Mouse (Mus musculus): ENCODE data around the gene Get4. TPM values are rescaled to one million over a fixed set of nuclear protein-coding genes. Genes with fewer than 3 reads are reported as not detected.
A peak's percentile ranks its signal among the peaks of the same experiment; 100 is the strongest.

Get4 gene
- total RNA-seq, 1 experiment from 2014 or later = 20.3 TPM

DNA sequence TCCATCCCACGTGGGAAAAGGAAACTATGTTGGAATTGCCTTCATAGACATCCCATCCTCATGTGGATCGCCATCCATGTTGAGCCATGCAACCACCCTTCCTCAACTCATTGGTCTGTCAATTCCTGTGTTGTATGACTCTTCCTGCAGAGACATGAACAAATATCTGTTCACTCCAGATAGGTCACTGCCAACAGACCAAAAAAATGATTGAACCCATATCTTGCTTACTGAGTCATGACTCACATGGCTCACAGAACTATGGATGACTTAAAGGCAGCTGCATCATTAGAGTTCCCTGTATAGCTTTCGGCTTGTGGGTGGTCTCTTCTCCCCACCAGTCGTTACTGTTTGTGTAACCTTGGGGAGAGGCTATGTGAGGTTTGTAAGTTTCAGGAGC, 9.3 kb downstream of the Get4 start:
- ATAC-seq (replicated peaks in 1 of 2; ENCODE audit: insufficient read depth in 1 of 2, low FRiP score in 2 of 2, low TSS enrichment in 1 of 2, low read depth in 1 of 2, poor library complexity in 2 of 2, severe bottlenecking in 2 of 2) = no peak

GRCm38 (mm10) chr5:139267661-139268060, 15.5 kb downstream of the Get4 start:
- ATAC-seq (replicated peaks in 1 of 2; ENCODE audit: insufficient read depth in 1 of 2, low FRiP score in 2 of 2, low TSS enrichment in 1 of 2, low read depth in 1 of 2, poor library complexity in 2 of 2, severe bottlenecking in 2 of 2) = no peak

GRCm38 (mm10) chr5:139270806-139271521, 18.8 kb downstream of the Get4 start:
- no peak for ATAC-seq (replicated peaks in 1 of 2; ENCODE audit: insufficient read depth in 1 of 2, low FRiP score in 2 of 2, low TSS enrichment in 1 of 2, low read depth in 1 of 2, poor library complexity in 2 of 2, severe bottlenecking in 2 of 2)

GRCm38 (mm10) chr5:139271994-139272554, 19.9 kb downstream of the Get4 start:
- no peak for ATAC-seq (replicated peaks in 1 of 2; ENCODE audit: insufficient read depth in 1 of 2, low FRiP score in 2 of 2, low TSS enrichment in 1 of 2, low read depth in 1 of 2, poor library complexity in 2 of 2, severe bottlenecking in 2 of 2)

DNA sequence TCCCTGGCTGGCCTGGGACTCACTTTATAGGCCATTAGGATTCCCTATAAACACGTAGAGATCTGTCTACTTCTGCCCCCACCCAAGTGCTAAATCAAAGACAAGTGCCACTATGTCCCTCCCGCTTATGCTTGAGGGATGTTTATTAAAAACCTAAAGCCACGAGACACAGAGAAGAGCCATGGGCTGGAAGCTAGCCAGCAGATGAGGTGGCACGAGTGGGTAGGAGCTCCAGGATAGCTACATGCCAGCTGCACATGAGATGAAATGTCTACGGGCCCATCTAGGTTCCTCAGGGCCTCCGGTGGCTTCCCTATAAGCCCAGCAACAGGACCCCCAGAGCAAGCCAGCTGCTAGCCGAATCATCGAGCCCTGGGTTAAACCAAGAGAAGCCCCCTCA, 25.2 kb downstream of the Get4 start:
- no peak for ATAC-seq (replicated peaks in 1 of 2; ENCODE audit: insufficient read depth in 1 of 2, low FRiP score in 2 of 2, low TSS enrichment in 1 of 2, low read depth in 1 of 2, poor library complexity in 2 of 2, severe bottlenecking in 2 of 2)

DNA sequence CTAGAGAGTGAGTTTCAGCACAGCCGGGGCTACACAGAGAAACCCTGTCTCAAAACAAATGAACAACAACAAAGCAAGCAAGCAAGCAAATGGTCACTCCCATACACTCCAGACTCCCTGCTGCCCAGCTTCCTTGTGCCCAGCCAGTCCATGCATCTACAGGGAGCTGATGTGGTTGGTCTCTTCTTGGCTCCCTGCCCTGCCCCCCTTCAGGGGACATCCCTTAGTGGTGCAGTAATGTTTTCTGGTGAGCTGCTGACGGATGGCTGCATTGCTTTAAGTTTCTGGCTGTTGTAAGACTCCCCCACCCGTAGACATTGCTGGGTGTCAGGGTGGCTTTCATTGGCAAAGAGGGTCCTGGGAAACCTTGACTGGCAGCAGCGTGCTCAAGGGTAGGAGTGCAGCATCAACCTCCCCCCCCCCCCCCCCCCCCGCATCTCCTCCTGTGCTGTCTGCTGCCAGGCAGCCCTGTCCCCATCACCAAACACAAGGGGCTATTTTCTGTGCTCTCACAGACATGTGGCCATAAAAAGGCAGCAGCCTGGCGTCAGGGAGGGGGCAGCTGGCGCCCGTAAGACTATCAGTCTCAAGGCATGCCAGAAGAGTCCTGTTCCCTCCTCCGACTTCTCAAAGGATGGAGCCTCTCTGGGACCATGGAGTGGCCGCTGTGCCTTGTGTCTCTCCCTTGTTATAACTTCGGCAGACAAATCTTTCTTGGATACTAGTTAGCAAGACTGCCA, 29.4 kb downstream of the Get4 start:
- ATAC-seq (replicated peaks in 1 of 2; ENCODE audit: insufficient read depth in 1 of 2, low FRiP score in 2 of 2, low TSS enrichment in 1 of 2, low read depth in 1 of 2, poor library complexity in 2 of 2, severe bottlenecking in 2 of 2) = no peak

- ATAC-seq (replicated peaks in 1 of 2; ENCODE audit: insufficient read depth in 1 of 2, low FRiP score in 2 of 2, low TSS enrichment in 1 of 2, low read depth in 1 of 2, poor library complexity in 2 of 2, severe bottlenecking in 2 of 2) = peak; percentile 66 to 72
These were observed 30.1 kb downstream of the Get4 start for GRCm38 (mm10) chr5:139282191-139282590.

- ATAC-seq (replicated peaks in 1 of 2; ENCODE audit: insufficient read depth in 1 of 2, low FRiP score in 2 of 2, low TSS enrichment in 1 of 2, low read depth in 1 of 2, poor library complexity in 2 of 2, severe bottlenecking in 2 of 2) = no peak
These were observed 31.5 kb downstream of the Get4 start for GRCm38 (mm10) chr5:139283460-139284180.

- no peak for ATAC-seq (replicated peaks in 1 of 2; ENCODE audit: insufficient read depth in 1 of 2, low FRiP score in 2 of 2, low TSS enrichment in 1 of 2, low read depth in 1 of 2, poor library complexity in 2 of 2, severe bottlenecking in 2 of 2)
These were observed 33.4 kb downstream of the Get4 start for GRCm38 (mm10) chr5:139285383-139286067.

- ATAC-seq (replicated peaks in 1 of 2; ENCODE audit: insufficient read depth in 1 of 2, low FRiP score in 2 of 2, low TSS enrichment in 1 of 2, low read depth in 1 of 2, poor library complexity in 2 of 2, severe bottlenecking in 2 of 2) = no peak
These were observed 34.2 kb downstream of the Get4 start for GRCm38 (mm10) chr5:139286142-139286941.

DNA sequence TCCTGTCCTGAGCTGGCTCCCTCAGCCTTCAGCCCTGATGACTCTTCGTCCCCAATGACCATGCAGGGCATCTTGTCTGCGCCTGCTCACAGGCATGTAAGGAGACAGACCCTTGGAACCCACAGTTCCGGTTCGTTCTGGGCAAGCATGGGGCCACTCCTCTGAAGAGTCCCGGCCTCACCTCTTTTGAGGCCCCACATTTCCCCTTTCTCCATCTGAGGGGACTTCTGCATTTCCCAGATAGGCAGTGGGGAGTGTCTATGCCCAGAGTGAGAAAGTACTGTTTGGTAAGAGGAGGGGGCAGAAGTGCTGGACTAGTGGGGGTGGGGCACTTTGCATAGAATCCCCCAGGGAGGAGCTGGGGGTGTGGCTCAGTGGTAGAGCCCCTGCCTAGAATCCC, 35.0 kb downstream of the Get4 start:
- peak; percentile 83 for ATAC-seq (replicated peaks in 1 of 2; ENCODE audit: insufficient read depth in 1 of 2, low FRiP score in 2 of 2, low TSS enrichment in 1 of 2, low read depth in 1 of 2, poor library complexity in 2 of 2, severe bottlenecking in 2 of 2)

DNA sequence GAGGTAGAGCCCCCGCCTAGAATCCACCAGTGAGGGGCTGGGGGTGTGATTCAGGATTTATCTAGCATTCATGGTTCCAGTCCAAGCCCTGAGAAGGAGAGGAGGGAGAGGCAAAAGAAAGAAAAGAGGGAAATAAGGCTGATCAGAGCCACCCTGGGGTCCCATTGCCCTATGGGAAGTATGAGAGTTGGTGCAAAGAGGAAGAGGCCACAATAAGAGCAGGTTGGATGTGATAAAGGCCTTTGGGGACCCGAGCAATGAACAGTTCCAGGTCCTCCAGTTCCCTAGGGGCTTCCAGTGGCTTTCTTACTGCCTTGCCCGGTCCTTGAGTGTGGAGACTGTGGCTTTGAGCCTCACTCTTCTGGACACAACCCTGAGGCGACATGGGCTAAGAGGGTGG, 35.7 kb downstream of the Get4 start:
- ATAC-seq (replicated peaks in 1 of 2; ENCODE audit: insufficient read depth in 1 of 2, low FRiP score in 2 of 2, low TSS enrichment in 1 of 2, low read depth in 1 of 2, poor library complexity in 2 of 2, severe bottlenecking in 2 of 2) = no peak

GRCm38 (mm10) chr5:139288591-139288990, 36.5 kb downstream of the Get4 start:
- ATAC-seq (replicated peaks in 1 of 2; ENCODE audit: insufficient read depth in 1 of 2, low FRiP score in 2 of 2, low TSS enrichment in 1 of 2, low read depth in 1 of 2, poor library complexity in 2 of 2, severe bottlenecking in 2 of 2) = no peak

DNA sequence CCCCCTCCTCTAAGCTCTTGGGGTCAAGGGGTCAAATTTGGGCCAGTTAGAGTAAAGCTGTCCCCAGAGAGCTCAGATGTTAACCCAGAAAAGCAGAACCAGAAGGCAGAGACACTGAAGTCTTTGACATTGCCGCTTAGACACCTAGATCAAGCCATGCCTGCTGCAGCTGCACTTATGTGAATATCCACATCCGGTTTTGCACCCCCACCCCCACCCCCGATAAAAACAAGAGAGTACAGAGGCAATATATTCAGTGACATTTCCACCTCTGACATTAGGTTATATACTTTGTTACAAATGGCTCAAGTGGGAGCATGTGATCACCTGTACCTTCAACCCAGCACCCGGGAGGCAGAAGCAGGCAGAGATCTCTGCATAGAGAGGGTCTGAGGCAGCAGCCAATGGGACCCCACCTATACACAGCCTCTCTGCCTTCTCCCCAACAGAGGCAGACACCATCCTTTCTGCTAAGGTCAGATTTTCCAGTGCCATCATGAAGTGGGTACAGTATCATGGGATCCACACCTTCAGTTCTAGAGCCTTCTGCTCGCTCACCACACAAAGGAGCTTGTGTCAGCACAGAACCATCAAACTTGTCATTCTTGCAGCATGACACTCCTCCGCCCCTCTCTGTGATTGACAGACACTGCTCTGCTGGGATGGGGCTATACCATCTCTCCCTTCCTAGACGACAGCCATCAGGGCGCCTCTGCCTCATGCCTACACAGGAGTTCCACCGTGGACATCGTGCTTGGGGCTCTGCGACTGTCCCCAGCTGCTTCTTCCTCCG, 38.5 kb downstream of the Get4 start:
- ATAC-seq (replicated peaks in 1 of 2; ENCODE audit: insufficient read depth in 1 of 2, low FRiP score in 2 of 2, low TSS enrichment in 1 of 2, low read depth in 1 of 2, poor library complexity in 2 of 2, severe bottlenecking in 2 of 2) = no peak

DNA sequence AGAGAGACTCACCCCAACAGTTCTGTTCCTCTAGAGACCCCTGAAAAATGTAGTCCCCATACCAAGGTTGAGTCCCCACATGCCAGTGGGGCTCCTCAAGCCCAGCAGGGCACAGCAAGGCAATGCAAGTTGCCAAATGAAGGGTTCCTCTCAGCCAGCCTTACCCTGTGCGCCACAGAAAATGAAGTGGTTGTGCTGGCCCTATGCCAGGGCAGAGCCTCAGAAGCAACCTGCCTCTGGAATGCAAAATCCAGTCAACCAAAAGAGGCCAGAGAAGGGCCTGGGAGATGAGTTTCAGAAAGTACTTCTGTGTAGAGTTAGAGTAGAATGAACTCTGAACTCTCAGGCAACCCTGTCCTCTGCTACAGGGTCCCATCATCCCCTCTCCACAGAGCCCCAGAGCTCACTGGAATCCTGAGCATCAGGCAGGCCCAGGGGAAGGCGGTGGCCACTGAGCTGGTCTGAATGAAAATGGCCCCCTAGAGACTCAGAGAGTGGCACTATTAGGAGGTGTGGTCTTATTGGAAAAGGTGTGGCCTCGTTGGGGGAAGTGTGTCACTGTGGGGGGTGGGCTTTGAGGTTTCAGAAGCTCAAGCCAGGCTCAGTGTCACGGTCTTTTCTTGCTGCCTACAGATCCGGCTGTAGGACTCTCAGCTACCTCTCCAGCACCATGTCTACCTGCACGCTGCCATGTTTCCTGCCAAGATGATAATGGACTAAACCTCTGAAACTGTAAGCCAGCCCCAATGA, 39.9 kb downstream of the Get4 start:
- ATAC-seq (replicated peaks in 1 of 2; ENCODE audit: insufficient read depth in 1 of 2, low FRiP score in 2 of 2, low TSS enrichment in 1 of 2, low read depth in 1 of 2, poor library complexity in 2 of 2, severe bottlenecking in 2 of 2) = no peak

All from hematopoietic stem cell, adult 5-6 weeks (primary cell).